Mouse (Mus musculus) layer of hippocampus, adult 9-11 months (tissue): ENCODE results near the gene Kctd20.
"Not testable (repeated sequence)": the region's sequence is repeated elsewhere in the genome, so short reads cannot be mapped to it uniquely, and the experiment has no call there.

ENCODE experiments used
- DNase-seq: peaks from one replicate; pipeline ENCODE4 v3.0.0; 2022

Gene Kctd20

DNA sequence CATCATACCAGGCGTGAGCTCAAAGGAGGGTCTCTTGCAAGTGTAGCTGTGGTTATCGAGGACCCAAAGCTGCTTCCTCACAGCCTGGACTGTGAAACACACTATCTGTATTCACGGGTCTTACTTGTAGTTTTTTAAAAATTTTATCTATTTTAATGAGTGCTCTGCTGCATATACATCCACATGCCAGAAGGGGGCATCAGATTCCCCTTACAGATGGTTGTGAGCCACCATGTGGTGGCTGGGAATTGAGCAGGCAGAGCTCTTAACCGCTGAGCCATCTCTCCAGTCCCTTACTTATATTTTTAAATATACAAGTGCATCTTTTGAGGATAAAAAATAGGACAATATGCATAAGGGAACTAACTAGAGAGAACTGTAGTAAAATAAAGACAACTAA, 36.0 kb downstream of the Kctd20 start:
- no peak for DNase-seq

DNA sequence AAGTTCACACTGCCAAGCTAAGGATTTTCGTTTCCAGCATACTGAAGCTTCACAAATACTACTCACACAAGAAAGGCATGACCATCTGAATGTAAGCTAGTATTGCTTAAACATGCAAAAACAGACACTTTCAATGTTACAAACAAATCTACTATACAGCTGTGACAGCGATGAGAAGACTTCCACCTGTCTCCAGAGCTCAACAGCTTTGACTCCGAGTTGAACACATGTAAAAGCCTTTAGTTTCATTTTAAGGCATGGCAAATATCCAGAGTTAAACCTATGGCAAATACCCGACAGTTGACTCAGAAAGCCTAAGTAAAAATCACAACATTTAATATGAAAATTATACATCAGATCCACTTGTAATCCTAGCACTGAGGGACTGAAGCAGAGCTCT, 36.5 kb downstream of the Kctd20 start:
- no peak for DNase-seq

DNA sequence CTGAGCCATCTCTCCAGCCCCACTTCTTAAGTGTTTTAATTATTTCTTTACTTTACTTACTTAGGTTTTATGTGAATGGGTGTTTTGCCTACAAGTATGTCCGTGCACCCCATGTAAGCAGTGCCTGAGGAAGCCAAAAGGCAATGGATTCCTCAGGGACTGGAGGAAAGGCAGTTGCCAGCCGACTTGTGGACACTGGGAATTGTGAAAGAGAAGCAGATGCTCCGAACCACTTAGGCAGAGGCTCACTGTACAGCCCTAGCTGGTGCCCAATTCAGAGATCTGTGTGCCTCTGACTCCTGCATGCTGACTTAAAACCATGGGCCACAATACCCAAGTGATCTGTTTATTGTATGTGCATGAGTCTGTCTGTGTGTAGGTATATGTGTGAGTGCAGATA, 37.2 kb downstream of the Kctd20 start:
- DNase-seq, result no peak

DNA sequence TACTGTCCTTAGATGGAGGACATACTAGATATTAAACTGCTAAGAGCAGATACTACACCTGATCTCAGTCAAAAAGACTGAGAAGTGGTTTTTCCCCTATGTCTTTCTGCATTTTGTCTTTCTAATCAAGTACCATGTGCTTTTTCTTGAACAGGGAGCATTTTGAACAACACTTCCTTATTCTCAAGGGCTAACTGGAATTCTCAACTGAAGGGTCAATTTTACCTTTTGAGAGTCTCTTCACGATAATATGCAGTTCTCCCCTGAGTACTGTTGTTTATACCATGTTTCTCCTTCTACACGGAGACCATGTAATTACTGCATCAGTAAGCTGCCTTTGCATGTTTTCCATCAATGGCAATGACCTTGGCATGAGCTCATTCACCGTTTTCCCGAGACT, 38.3 kb downstream of the Kctd20 start:
- DNase-seq, result no peak

DNA sequence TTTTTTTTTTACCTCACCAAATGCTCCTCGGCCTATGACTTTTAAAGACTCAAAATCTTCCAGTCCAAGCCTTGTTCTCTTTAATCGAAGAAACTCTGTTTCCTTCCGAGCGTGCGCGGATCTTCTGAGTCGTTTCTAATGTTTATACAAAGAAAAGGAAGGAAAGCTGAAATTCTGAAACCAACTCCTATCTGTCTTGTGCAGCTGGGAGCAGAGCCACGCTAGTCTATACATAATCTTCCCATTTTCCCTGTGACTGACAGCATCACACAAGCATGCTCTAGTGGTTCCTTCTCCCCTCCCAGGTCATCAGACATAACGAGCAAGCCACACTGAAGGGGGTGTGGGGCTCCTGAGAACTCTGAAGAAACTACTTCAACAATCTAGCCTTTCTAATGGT, 39.5 kb downstream of the Kctd20 start:
- no peak for DNase-seq

DNA sequence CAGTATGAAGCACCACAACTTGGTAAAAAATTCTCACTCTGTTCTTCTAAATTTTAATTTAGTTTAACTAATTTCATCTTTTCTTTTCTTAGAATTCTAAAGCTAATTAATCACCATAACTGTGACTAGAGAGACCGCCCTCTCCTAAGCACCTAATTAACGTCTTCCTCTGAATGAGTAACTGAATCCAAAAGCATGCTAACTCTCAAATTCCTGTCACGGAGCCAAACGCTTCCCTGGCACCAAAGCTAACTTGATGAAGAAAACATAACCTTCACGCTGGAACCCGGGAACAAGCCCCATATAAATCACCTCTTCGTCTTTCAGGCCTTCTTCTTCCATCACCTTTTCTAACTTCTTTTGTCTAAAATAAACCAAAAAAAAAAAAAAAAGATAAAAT, 40.4 kb downstream of the Kctd20 start:
- DNase-seq, result no peak

DNA sequence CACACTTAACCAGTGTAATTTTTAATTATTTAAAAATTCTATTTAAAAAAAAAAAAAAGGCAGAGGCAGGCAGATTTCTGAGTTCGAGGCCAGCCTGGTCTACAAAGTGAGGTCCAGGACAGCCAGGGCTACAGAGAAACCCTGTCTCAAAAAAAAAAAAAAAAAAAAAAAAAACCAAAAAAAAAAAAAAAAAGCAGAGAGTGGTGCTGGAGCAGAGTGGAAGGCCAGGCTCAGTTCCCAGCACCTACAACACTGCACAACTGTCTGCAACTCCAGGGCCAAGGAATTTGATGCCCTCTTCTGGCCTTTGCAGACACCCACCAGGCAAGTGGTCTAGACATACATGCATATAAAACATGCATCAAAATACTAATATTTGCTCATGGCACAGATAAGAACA, 41.3 kb downstream of the Kctd20 start:
- DNase-seq, result not testable (repeated sequence)

DNA sequence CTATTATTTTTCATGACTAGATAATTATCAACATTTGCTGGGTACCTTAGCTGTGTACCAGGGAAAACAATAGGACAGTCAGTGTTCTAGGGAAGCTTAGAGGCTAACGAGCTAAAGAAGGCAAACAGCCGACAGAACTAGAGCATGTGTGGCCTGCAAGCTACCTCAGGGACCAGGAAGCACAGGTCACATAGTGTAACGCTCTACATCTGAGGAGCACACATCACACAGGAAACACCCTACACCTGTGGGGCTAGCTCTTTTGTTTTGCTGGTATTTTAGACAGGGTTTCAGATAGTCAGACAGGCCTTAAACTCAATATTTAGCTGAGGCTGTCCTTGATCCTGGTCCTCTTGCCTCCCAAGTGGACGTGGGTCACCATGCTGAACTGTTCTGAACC, 42.9 kb downstream of the Kctd20 start:
- no peak for DNase-seq

DNA sequence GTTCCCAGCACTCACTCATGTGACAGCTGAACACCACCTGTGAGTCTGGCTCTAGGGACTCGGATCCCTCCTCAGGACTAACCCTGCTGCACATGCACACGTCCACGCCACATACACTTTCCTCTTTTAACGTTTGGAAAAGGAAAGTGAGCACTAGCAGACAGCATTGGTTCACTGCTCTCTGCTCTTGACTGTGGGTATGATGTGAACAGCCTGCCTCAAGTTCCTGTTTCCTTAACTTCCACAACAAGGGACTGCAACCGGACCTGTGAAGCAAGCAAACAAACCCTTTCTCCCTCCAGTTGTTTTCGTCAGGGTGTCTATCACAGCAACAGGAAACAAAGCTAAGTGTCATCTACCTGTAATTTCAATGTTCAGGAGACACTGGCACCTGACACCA, 48.7 kb downstream of the Kctd20 start:
- no peak for DNase-seq

DNA sequence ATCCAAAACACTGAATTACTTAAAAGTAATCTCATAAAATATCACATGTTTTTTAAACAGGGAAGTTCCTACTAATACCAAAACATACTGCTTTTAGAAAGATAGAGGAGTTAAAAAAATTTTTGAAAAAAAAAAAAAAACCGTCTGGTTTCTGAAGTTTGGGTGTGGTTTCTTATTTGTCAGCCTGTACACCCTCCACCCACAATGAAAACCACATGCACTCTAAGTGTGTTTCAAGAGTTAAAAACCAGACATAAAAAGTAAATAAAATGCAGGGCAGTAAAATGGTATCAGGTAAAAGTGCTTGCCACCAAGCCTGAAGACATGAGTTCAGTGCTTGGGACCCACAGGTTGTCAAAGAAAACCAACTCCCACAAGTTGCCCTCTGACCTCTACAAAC, 52.0 kb downstream of the Kctd20 start:
- no peak for DNase-seq

DNA sequence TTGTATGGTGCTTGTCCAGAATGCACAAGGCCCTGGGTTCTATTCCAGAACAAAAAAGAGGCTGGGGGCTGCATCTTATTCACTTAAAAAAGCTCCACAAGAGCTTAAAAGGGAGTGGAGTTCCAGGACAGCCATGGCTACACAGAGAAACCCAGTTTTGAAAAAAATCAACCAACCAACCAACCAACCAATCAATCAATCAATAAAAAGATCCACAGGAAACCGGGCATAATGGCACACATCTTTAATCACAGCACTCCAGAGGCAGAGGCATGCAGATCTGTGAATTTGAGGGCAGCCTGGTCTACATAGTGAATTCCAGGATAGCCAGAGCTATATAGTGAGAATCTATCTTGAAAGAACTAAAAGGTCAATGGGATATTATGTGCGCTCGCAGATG, 53.3 kb downstream of the Kctd20 start:
- DNase-seq, result no peak

DNA sequence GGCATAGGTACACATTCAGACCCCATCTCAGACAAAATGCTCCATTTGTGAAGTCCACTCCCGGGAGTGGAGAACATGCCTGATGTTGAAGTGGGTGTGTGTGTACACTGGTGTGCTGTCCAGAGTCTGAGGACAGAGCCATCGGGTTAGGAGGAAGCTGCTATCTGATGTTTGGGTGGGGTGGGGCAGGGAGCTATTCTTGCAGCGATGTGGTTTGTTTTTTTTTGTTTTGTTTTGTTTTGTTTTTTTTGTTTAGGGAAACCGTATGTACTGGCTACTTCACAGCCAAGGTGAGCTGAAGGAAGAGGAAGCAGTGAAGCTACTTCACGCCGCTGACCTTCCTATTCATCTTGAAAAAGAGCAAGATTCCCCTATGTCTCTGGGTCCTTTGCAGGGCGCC, 55.1 kb downstream of the Kctd20 start:
- no peak for DNase-seq

DNA sequence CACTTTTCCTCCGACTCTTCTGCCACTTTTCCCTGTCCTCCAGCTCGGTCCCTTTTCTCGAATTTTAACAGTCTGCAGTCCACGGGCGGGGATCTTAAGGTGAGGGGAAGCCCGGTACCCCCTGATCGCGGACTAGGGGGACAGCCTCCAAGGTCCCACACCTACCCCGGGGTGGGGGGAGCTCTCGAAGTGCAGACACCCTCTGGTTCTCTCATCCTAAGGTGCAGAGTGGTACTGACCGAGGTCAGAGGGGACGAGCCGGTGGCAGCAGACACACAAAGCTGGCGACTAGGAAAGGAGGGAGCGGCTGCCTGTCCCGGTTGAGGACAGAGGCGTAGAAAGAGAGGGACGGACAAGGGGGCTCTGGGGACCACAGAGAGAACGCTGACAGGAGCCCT, 55.5 kb downstream of the Kctd20 start:
- DNase-seq, result no peak

DNA sequence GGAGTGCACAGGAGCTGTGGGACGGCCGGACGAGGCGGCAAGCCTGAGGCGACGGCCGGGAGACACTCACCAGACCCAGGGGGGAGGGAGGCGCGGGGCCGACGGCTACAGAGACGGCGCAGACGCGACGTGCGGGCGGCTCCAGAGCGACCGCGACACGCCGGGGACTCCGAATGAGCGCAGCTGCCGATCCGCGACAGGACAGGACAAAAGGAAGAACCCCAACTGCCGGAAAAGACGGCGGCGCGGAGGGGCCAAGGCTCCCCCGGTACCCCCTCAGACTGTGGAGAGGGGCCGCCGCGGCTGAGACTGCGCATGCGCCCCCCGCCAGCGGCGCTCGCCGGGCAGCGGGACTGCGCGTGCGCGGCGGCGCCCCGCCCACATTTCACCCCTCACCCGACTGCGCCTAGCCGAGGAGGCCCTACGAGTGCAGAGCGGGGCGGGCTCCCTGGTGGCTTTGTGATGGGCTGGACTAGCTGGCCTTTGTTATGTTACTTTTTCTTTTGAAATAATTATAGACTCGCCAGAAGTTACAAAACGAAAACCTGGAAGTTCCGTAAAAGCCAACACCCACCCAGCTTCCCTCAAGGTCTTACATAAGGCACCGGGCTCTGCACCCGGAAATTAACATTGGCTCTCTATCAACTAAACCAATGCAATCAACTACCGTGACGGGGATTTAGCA, 56.0 kb downstream of the Kctd20 start, which contains the start of gene Stk38:
TSS of gene Stk38 (minus strand) at position 355 of the 685 bp plus-strand sequence.
- peak; percentile 91 for DNase-seq

DNA sequence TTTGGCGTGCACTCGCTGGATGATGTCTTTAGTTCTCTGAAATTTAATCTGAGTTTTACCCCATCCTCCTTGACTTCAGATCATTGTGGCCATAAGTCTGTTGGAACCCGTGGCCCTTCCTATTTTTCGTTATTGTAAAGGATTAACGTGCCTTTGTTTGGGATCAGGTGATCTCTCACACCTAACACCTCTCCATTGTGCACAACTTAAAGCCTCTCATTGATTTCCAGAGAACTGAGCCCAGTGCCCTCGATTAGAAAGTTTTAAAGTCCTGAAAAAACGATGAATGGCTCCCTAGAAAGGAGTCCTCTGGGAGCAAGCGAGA, 56.5 kb downstream of the Kctd20 start:
- DNase-seq, result no peak

DNA sequence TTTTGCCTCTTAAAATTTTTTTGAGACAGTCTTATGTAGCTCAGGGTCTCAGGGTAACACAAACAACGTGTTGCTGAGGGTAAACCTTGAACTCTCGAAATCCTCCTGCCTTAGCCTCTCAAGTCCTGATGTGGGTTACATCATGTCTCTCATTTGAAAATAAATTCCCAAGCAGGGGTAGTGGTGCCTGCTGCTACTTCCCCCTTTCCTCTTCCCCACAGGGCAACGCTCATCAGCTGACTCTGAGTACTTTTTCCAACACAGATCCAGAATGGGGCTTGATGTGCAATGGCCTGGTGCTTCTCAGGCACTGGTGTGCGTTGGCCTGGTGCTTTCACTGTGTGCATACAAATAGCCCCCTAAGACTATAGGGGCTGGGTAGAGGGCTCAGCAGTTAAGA, 57.4 kb downstream of the Kctd20 start:
- no peak for DNase-seq

DNA sequence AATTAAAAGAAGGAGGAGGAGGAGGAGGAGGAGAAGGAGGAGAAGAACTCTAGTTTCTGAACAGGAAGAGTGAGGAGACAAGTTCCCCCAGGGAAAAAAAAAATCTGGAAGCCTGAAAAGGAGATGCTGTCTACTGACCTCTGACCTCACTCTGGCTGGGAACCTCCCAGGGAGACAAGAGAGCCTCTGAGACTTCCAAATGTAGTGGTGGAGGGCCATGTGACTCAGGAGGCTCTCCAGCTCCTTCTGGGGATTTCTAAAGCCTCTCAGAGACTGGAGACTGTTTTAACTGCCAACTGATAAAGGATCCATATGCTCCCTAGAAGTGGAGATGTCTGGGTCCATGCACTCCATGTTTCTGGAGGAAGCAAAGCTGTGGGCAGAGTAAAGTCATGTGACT, 62.5 kb downstream of the Kctd20 start:
- no peak for DNase-seq

DNA sequence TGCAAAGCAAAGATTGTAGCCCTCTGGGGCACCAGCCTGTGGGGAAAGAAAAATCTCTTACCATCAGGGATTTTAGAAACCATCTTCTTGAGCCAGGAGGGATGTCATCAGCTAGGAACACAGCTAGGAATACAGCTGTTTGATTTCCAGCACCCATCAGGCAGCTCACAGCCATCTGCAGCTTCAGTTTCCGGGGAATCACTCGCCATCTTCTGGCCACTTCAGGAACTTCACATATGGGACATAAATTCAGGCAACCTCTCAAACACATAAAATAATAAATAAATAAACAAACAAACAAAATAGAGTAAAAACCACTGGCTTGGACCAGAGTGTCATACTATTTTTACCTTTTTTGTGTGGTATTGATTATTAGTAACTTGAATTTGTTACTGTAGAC, 63.9 kb downstream of the Kctd20 start:
- no peak for DNase-seq

DNA sequence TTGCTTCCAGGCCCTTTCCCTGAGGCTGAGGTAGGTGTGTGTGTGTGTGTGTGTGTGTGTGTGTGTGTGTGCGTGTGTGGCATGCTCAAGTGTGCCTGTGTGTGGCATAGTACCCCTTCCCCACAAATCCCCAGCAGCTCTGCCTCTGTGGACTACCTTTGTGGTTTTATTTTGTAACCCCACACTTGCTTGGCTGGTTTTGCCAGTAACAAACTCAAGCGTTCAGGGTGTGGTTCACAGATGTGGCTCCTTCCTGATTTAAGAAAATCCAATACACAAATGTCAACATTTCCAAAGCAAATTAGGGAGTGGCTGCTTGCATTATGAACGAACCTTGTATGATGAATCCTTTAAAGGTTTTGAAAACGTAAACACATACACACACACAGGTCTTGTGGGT, 65.0 kb downstream of the Kctd20 start:
- DNase-seq, result no peak

DNA sequence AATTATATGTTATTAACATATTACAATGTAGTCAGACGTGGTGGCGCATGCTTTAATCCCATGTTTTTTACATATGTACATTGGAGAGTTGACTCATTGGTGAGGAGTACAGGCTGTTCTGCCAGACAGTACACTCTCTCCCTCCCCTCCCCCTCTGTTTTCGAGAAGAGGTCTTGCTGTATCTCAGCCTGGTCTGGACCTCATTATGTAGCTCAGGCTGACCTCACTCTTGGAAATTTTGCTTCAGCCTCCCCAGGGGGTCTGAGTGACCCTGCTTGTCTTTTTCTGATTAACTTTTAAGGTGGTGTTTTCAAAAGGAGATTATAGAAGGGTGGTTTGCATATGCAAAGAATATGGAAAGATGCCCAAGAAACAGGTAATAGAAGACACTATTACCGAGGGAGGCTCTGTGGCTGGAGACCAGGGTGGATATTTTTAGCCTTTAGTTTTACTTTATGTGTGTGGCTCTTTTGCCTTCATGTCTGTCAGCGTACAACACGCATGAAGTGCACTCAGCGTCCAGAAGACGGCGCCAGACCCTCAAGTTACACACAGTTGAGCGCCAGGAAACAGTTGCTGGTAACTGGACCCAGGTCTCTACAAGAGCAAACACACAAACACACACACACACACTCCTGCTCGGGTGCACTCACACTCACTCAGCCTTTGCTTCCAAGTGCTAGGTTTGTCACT, 66.7 kb downstream of the Kctd20 start:
- no peak for DNase-seq
